Mouse (Mus musculus): ENCODE results near the gene Cisd3.

DNA sequence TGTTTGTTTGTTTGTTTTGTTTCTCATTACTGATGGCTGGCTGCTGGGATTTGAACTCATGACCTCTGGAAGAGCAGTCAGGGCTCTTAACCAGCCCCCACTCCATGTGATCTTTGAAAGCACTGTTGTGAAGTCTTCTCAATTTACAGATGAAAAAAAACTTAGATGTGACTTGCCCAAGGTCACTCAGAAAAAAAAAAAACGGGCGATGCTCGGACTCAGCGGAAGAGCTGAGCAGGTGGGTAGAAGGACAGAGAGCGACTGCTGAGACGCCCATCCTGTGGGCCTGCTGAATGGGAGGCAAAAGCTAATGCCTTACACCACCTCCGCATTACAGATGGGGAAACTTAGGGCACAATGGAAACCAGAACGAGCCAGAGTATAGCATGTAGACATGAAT is 11.0 kb downstream of the Cisd3 start:
- no peak for TF ChIP-seq CTCF (IDR thresholded peaks at IDR 0.05)
- TF ChIP-seq EP300 (IDR thresholded peaks at IDR 0.05) = no peak

Measured in lung, postnatal 0 days (tissue).